Mouse (Mus musculus) naive thymus-derived CD4-positive, alpha-beta T cell, adult 2 months (primary cell): ENCODE measurements around the gene 2310011J03Rik.

Experiments
- DNase-seq: peaks from one replicate; pipeline ENCODE4 v3.0.0-alpha.2; 2011; ENCODE audit warnings: low read depth

2310011J03Rik gene

GRCm38 (mm10) chr10:80292251-80293146, 27.8 kb downstream of the 2310011J03Rik start, which contains the start of gene Rps15:
Gene Rps15 (plus strand): TSS chr10:80292453.
- peak; percentile 98 for DNase-seq

- DNase-seq: no peak
Observed at GRCm38 (mm10) chr10:80288657-80289056, 31.7 kb downstream of the 2310011J03Rik start.

- no peak for DNase-seq
Observed at GRCm38 (mm10) chr10:80288097-80288496, 32.2 kb downstream of the 2310011J03Rik start.

GRCm38 (mm10) chr10:80285222-80286070, 34.9 kb downstream of the 2310011J03Rik start:
- no peak for DNase-seq

- DNase-seq: no peak
Observed at GRCm38 (mm10) chr10:80282481-80283441, 37.6 kb downstream of the 2310011J03Rik start.

- DNase-seq: no peak
Observed at GRCm38 (mm10) chr10:80281921-80282371, 38.4 kb downstream of the 2310011J03Rik start.

GRCm38 (mm10) chr10:80281304-80281703, 39.0 kb downstream of the 2310011J03Rik start:
- DNase-seq: no peak

GRCm38 (mm10) chr10:80279273-80279672, 41.1 kb downstream of the 2310011J03Rik start:
- no peak for DNase-seq

- no peak for DNase-seq
Observed at GRCm38 (mm10) chr10:80278390-80278789, 41.9 kb downstream of the 2310011J03Rik start.

GRCm38 (mm10) chr10:80276238-80276637, 44.1 kb downstream of the 2310011J03Rik start:
- DNase-seq: no peak

- DNase-seq: no peak
Observed at GRCm38 (mm10) chr10:80273847-80274246, 46.5 kb downstream of the 2310011J03Rik start.

- DNase-seq: no peak
Observed at GRCm38 (mm10) chr10:80271870-80272585, 48.3 kb downstream of the 2310011J03Rik start.

GRCm38 (mm10) chr10:80271186-80271843, 49.0 kb downstream of the 2310011J03Rik start:
- DNase-seq: peak; percentile 47

GRCm38 (mm10) chr10:80270734-80271181, 49.6 kb downstream of the 2310011J03Rik start:
- DNase-seq: no peak

GRCm38 (mm10) chr10:80270099-80270498, 50.2 kb downstream of the 2310011J03Rik start:
- DNase-seq: no peak
